Mouse (Mus musculus): ENCODE measurements around the gene Gm5678. TPM values are rescaled to one million over a fixed set of nuclear protein-coding genes. Genes with fewer than 3 reads are reported as not detected.

Gm5678 gene
- polyA plus RNA-seq, 1 experiment from 2014 or later, result not detected

DNA sequence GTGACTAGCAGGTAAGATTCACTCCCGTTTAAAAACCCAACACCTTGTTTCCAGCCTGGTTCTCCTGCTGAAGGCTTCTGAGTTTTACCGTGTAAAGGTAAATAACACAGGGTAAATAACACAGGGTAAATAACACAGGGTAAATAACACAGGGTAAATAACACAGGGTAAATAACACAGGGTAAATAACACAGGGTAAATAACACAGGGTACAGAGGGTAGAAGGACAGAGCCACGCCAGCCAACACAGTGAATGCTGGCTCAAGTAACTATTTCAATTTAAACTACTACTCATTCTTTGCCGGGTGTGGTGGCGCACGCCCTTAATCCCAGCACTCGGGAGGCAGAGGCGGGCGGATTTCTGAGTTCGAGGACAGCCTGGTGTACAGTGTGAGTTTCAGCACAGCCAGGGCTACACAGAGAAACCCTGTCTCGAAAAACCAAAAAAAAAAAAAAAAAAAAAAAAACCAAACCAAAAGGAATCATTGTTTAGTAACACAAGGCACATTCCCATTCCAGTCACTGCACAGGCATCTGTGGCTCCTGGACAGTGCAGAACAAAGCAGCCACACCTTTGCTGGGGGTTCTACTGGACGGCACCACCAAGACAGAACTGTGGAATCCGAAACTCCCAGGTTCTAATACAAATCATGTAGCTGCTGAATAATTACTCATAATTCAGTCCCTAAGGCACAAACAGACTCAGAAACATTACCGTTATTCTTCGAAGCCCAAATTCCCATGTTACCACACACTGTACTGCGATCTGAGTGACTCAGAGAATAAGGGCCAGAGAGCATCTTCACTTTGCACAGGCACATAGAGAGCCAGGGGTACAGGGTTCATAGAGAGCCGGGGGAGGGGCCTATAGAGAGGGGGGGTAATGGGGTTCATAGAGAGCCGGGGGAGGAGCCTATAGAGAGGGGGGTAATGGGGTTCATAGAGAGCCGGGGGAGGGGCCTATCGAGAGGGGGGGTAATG is 36.2 kb upstream of the Gm5678 start:
- Histone ChIP-seq H3K4me2 (replicated peaks; ENCODE audit: low read depth, low read length) (no peak overlapping the region), H3K27me3 (ENCODE audit: control insufficient read depth, insufficient read depth, low read length) (no peaks in the 10 kb centered on the region), H3K9ac (ENCODE audit: low read depth, low read length) (no peak overlapping the region), H3K4me3 (ENCODE audit: low read depth, low read length) (no peak overlapping the region), H3K4me1 (replicated peaks; ENCODE audit: control insufficient read depth, insufficient read depth, low read length) (no peaks in the 10 kb centered on the region), H3K27ac (ENCODE audit: low read depth, low read length) (no peak overlapping the region), H3K9me3 (ENCODE audit: control insufficient read depth, low read length) (no peaks in the 10 kb centered on the region), H3K36me3 (ENCODE audit: control insufficient read depth, insufficient read depth, low read length) (no peaks in the 10 kb centered on the region)
- WGBS, result 95% methylated on average over 20 of the region's 20 CpGs
- DNase-seq (ENCODE audit: low spot score), result no peak
- no peak for ATAC-seq (ENCODE audit: low FRiP score)

DNA sequence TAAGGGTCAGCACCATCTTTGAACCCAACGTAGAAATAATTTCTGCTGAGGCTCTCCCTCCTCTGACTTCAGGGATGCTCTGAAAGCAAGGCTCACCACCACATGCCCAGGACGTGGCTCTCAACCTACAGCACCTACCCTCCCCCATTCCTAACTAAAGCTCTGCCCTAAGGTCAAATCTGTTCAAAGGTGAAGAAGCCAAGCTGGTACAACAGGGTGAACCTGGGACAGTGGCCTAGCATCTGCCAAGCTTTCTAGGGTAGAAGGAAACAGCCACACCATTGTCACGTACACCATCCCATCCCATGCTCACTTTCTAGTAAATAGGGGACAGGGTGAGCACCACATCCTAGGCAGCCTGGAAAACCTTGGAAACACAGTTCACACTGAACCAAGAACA is 35.2 kb upstream of the Gm5678 start:
- DNase-seq (ENCODE audit: low spot score) (no peak), ATAC-seq (ENCODE audit: low FRiP score) (no peak)
- no peaks in the 10 kb centered on the region for H3K4me1 ChIP-seq (replicated peaks; ENCODE audit: control insufficient read depth, insufficient read depth, low read length)
- H3K27me3 ChIP-seq (ENCODE audit: control insufficient read depth, insufficient read depth, low read length), result no peaks in the 10 kb centered on the region
- no peak overlapping the region for H3K4me3 ChIP-seq (ENCODE audit: low read depth, low read length)
- H3K4me2 ChIP-seq (replicated peaks; ENCODE audit: low read depth, low read length), result no peak overlapping the region
- WGBS, result 88% methylated on average over 3 of the region's 3 CpGs
- no peaks in the 10 kb centered on the region for H3K36me3 ChIP-seq (ENCODE audit: control insufficient read depth, insufficient read depth, low read length)
- H3K9ac ChIP-seq (ENCODE audit: low read depth, low read length), result no peak overlapping the region
- no peak overlapping the region for H3K27ac ChIP-seq (ENCODE audit: low read depth, low read length)
- H3K9me3 ChIP-seq (ENCODE audit: control insufficient read depth, low read length), result no peaks in the 10 kb centered on the region

DNA sequence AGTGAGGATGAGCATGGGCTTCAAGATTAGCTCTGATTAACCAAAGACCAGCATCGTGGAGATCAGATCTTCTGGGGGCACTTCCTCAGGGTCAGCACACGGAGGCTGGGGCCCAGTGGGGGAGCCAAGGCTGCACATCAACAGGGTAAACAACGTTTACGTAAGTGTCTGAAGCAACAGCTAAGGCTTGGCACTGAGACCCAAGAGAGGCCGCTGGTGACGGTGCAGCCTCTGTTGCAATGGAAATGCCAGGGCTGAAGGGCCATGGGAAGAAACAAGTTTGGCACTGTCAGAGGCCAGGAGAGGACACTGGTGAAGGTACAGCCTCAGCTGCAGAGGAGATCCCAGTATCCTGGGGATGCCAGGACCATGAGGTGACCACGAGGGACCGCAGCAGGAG is 34.5 kb upstream of the Gm5678 start:
- 86% methylated on average over 8 of the region's 8 CpGs for WGBS
- Histone ChIP-seq H3K9me3 (ENCODE audit: control insufficient read depth, low read length) (no peaks in the 10 kb centered on the region), H3K4me1 (replicated peaks; ENCODE audit: control insufficient read depth, insufficient read depth, low read length) (no peaks in the 10 kb centered on the region), H3K4me2 (replicated peaks; ENCODE audit: low read depth, low read length) (no peak overlapping the region), H3K27ac (ENCODE audit: low read depth, low read length) (no peak overlapping the region), H3K27me3 (ENCODE audit: control insufficient read depth, insufficient read depth, low read length) (no peaks in the 10 kb centered on the region), H3K9ac (ENCODE audit: low read depth, low read length) (no peak overlapping the region), H3K36me3 (ENCODE audit: control insufficient read depth, insufficient read depth, low read length) (no peaks in the 10 kb centered on the region), H3K4me3 (ENCODE audit: low read depth, low read length) (no peak overlapping the region)
- DNase-seq (ENCODE audit: low spot score) (no peak), ATAC-seq (ENCODE audit: low FRiP score) (no peak)

DNA sequence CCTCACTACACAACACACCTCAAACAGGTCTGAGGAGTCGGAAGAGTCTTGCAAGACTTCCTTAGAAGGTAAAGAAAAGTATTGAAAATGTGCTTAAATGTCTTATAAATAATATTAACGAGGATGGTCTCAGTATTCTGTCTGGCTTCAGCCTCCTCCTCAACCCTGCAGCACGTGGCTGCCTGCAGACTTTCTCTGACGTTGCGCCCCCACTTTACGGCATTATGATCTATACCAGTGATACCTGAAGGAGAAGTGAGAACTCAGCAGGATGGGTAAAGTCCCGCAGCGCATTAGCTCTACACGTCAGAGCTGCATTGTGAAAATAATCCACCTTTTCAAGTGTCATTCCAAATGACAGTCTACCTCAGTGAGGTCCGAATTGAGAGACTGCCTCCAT is 33.4 kb upstream of the Gm5678 start:
- Histone ChIP-seq H3K27ac (ENCODE audit: low read depth, low read length) (no peak overlapping the region), H3K4me3 (ENCODE audit: low read depth, low read length) (no peak overlapping the region), H3K4me2 (replicated peaks; ENCODE audit: low read depth, low read length) (no peak overlapping the region), H3K4me1 (replicated peaks; ENCODE audit: control insufficient read depth, insufficient read depth, low read length) (no peaks in the 10 kb centered on the region), H3K36me3 (ENCODE audit: control insufficient read depth, insufficient read depth, low read length) (no peaks in the 10 kb centered on the region), H3K27me3 (ENCODE audit: control insufficient read depth, insufficient read depth, low read length) (no peaks in the 10 kb centered on the region), H3K9ac (ENCODE audit: low read depth, low read length) (no peak overlapping the region), H3K9me3 (ENCODE audit: control insufficient read depth, low read length) (no peaks in the 10 kb centered on the region)
- WGBS, result 94% methylated on average over 10 of the region's 10 CpGs
- no peak for DNase-seq (ENCODE audit: low spot score)
- no peak for ATAC-seq (ENCODE audit: low FRiP score)

DNA sequence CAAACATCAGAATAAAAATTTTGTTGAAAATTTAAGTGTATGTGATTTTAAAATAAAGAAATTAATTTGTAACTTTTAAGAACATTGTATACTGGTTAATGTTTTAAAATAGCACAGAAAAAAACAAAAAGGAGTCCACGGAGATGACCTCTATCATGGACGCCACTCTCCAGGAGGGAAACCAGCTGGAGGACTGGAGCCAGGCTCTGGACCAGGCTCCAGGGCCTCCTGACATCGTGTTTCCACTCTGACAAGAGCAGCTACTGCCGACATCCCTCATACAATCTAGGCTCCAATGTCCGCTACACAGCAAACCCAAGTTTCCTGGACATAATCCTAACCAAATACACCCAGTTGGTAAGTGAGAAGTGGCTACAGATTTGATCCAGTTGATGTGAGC is 32.1 kb upstream of the Gm5678 start:
- ATAC-seq (ENCODE audit: low FRiP score) (no peak), DNase-seq (ENCODE audit: low spot score) (no peak)
- no peak overlapping the region for H3K4me2 ChIP-seq (replicated peaks; ENCODE audit: low read depth, low read length)
- H3K27ac ChIP-seq (ENCODE audit: low read depth, low read length), result no peak overlapping the region
- WGBS, result 93% methylated on average over 5 of the region's 5 CpGs
- no peak overlapping the region for H3K9ac ChIP-seq (ENCODE audit: low read depth, low read length)
- no peaks in the 10 kb centered on the region for H3K4me1 ChIP-seq (replicated peaks; ENCODE audit: control insufficient read depth, insufficient read depth, low read length)
- H3K36me3 ChIP-seq (ENCODE audit: control insufficient read depth, insufficient read depth, low read length), result no peaks in the 10 kb centered on the region
- H3K4me3 ChIP-seq (ENCODE audit: low read depth, low read length), result no peak overlapping the region
- H3K27me3 ChIP-seq (ENCODE audit: control insufficient read depth, insufficient read depth, low read length), result no peaks in the 10 kb centered on the region
- H3K9me3 ChIP-seq (ENCODE audit: control insufficient read depth, low read length), result no peaks in the 10 kb centered on the region

DNA sequence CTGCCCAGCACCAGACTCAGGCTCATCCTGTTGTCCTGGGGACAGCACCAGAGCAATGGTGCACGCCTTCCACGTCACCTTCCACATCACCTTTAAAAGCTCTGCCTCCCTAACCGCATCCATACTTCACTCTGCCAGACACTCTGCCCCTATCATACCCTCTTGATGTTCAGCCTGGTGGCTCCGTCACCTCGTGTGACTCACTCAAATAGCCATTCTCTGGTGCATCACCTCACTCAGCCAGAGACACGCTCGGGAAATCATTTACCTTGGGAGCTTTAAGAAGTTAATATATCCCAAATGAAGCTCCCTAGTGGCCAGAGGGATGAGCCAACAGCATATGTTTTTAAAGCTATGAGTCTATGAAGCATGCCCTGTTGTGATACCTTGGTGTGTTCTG is 31.1 kb upstream of the Gm5678 start:
- 88% methylated on average over 7 of the region's 7 CpGs for WGBS
- Histone ChIP-seq H3K4me2 (replicated peaks; ENCODE audit: low read depth, low read length) (no peak overlapping the region), H3K9me3 (ENCODE audit: control insufficient read depth, low read length) (no peaks in the 10 kb centered on the region), H3K4me1 (replicated peaks; ENCODE audit: control insufficient read depth, insufficient read depth, low read length) (no peaks in the 10 kb centered on the region), H3K4me3 (ENCODE audit: low read depth, low read length) (no peak overlapping the region), H3K27me3 (ENCODE audit: control insufficient read depth, insufficient read depth, low read length) (no peaks in the 10 kb centered on the region), H3K27ac (ENCODE audit: low read depth, low read length) (no peak overlapping the region), H3K36me3 (ENCODE audit: control insufficient read depth, insufficient read depth, low read length) (no peaks in the 10 kb centered on the region), H3K9ac (ENCODE audit: low read depth, low read length) (no peak overlapping the region)
- DNase-seq (ENCODE audit: low spot score) (no peak), ATAC-seq (ENCODE audit: low FRiP score) (no peak)

DNA sequence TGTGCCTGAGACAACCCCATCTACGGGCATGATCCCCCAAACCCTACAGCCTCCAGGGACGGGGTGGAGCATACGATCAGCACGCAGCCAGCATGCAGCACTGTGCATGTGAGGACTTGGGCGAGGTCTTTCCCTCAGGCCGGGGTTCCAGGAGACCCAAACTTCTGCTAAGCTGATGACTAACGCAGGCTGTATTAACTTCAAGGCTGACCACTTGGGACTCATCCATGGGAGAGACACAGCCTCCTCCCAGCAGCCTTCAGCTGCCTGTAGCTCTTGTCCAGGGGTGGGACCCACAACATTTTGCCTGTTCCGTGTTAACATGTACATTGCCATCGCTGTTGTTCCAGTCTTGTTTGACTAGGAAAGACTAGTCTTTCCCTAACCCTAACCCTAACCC is 30.3 kb upstream of the Gm5678 start:
- no peaks in the 10 kb centered on the region for H3K27me3 ChIP-seq (ENCODE audit: control insufficient read depth, insufficient read depth, low read length)
- H3K27ac ChIP-seq (ENCODE audit: low read depth, low read length), result no peak overlapping the region
- H3K9me3 ChIP-seq (ENCODE audit: control insufficient read depth, low read length), result no peaks in the 10 kb centered on the region
- no peak for ATAC-seq (ENCODE audit: low FRiP score)
- DNase-seq (ENCODE audit: low spot score), result no peak
- H3K4me3 ChIP-seq (ENCODE audit: low read depth, low read length), result no peak overlapping the region
- WGBS, result 94% methylated on average over 9 of the region's 9 CpGs
- H3K4me1 ChIP-seq (replicated peaks; ENCODE audit: control insufficient read depth, insufficient read depth, low read length), result no peaks in the 10 kb centered on the region
- no peak overlapping the region for H3K4me2 ChIP-seq (replicated peaks; ENCODE audit: low read depth, low read length)
- H3K36me3 ChIP-seq (ENCODE audit: control insufficient read depth, insufficient read depth, low read length), result no peaks in the 10 kb centered on the region
- no peak overlapping the region for H3K9ac ChIP-seq (ENCODE audit: low read depth, low read length)

DNA sequence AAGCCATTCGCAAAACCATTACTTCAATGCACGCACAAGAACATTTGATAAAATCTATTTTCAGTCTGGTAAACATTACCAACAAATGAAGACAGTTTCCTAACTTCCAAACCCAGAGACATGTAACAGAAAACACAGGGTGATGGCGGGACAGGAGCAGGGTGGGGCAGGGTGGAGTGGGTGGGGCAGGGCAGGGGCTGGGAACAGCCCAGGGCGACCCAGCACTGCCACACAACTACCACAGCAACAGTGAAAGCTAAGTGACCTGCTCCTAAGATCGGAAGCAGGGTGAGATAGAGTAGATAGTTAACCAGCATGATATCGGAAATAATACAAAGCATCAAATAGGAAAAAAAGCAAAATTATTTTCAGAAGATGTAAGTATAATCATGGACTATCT is 28.4 kb upstream of the Gm5678 start:
- no peak overlapping the region for H3K27ac ChIP-seq (ENCODE audit: low read depth, low read length)
- ATAC-seq (ENCODE audit: low FRiP score) (no peak), DNase-seq (ENCODE audit: low spot score) (no peak)
- H3K9ac ChIP-seq (ENCODE audit: low read depth, low read length), result no peak overlapping the region
- no peaks in the 10 kb centered on the region for H3K9me3 ChIP-seq (ENCODE audit: control insufficient read depth, low read length)
- no peak overlapping the region for H3K4me2 ChIP-seq (replicated peaks; ENCODE audit: low read depth, low read length)
- 91% methylated on average over 6 of the region's 6 CpGs for WGBS
- no peaks in the 10 kb centered on the region for H3K4me1 ChIP-seq (replicated peaks; ENCODE audit: control insufficient read depth, insufficient read depth, low read length)
- H3K4me3 ChIP-seq (ENCODE audit: low read depth, low read length), result no peak overlapping the region
- no peaks in the 10 kb centered on the region for H3K27me3 ChIP-seq (ENCODE audit: control insufficient read depth, insufficient read depth, low read length)
- H3K36me3 ChIP-seq (ENCODE audit: control insufficient read depth, insufficient read depth, low read length), result no peaks in the 10 kb centered on the region

Measured in hindbrain, embryonic 11.5 days (tissue).